Mouse (Mus musculus): ENCODE data around the gene Cetn4.

- TF ChIP-seq EP300 (IDR thresholded peaks at IDR 0.05; ENCODE audit: low read depth) (no peak), CTCF (IDR thresholded peaks at IDR 0.05; ENCODE audit: low read depth) (no peak)
These were observed 31.6 kb downstream of the Cetn4 start for GRCm38 (mm10) chr3:37280871-37281270.
